Mouse (Mus musculus): Measurements from ENCODE around the gene Sox5. TPM values are rescaled to one million over a fixed set of nuclear protein-coding genes. Genes with fewer than 3 reads are reported as not detected.

Gene Sox5
- total RNA-seq, 1 experiment from 2014 or later = 1.6 TPM

DNA sequence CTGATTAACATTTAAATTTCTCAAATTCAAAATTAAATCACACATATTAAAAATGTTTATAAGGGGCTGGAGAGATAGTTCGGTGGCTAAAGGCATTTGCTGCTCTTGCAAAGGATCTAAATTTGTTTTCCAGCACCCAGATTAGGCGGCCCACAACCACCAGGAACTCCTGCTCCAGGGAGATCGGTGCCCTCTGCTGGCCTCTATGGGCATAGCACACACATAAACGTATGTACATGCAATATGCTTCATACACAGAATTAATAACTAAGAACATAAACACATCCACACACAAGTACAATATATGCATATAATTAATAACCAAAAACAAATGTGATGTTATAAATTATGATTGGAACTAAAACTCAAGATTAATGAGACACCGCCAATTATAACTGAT, 283.6 kb downstream of the Sox5 start:
- no peak for ATAC-seq (replicated peaks in 1 of 2; ENCODE audit: insufficient read depth in 1 of 2, low FRiP score in 2 of 2, low TSS enrichment in 1 of 2, low read depth in 1 of 2, poor library complexity in 2 of 2, severe bottlenecking in 2 of 2)

DNA sequence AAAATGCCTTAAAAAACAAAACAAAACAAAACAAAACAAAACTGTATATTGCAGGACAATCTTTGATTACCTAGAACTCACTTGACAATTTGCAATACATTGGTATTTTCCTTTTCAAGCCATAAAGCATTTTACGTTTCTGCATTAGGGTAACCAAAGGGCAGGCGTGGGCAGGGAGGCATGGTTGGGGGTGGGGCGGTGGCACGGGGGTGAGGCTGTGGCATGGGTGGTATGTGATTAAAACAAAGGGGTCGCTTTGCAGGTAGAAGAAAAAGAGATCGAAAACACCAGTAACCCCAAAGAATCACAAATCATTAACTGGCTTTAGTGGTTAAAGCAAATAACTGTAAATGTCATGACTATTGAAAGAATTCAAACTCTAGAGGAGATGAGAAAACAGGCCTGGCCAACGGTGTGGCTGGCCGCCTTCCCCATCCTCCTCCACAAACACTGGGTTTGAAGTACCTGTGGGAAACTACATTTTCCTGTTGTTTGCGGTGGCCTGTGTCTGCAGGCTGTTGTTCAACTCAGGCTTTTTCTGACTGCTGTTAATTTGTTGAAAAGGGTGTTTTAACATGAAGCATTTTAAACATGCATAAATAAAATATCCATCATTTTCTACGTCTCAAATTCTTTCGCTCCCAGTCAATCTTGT, 289.9 kb downstream of the Sox5 start:
- no peak for ATAC-seq (replicated peaks in 1 of 2; ENCODE audit: insufficient read depth in 1 of 2, low FRiP score in 2 of 2, low TSS enrichment in 1 of 2, low read depth in 1 of 2, poor library complexity in 2 of 2, severe bottlenecking in 2 of 2)

DNA sequence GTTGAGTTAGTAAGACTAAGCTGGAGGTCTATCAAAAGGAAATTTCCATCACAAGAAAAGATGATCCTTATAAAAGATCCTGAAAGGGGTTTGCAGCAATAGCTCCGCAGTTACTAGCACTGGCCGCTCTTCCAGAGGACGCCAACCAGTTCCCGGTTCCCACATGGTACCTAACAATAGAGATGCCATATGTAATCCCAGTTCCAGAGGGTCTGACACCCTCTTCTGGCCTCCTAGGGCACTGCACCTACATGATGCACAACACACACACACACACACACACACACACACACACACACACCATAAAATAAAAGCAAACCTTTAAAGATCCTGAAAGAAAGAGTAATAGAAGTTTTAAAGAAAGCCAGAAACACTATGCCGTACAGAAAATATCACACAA, 290.9 kb downstream of the Sox5 start:
- no peak for ATAC-seq (replicated peaks in 1 of 2; ENCODE audit: insufficient read depth in 1 of 2, low FRiP score in 2 of 2, low TSS enrichment in 1 of 2, low read depth in 1 of 2, poor library complexity in 2 of 2, severe bottlenecking in 2 of 2)

DNA sequence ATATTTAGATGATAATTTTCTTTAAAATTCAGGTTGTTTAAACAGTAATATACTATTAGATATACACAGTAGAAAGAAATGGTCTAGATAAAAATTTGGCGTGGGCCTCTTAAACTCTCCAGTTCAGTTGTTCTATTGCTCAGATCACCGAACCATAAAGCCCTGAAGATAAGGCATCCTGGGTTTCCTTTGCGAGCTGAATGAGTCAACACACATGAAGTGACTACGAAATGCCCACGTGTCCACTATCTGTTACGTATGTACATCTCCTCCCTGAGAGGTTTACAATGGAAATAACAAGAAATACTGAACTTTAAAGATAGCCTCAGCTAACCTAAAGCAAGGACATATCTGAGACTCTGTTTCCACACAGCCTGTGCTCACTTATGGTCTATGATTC, 296.2 kb downstream of the Sox5 start:
- no peak for ATAC-seq (replicated peaks in 1 of 2; ENCODE audit: insufficient read depth in 1 of 2, low FRiP score in 2 of 2, low TSS enrichment in 1 of 2, low read depth in 1 of 2, poor library complexity in 2 of 2, severe bottlenecking in 2 of 2)

DNA sequence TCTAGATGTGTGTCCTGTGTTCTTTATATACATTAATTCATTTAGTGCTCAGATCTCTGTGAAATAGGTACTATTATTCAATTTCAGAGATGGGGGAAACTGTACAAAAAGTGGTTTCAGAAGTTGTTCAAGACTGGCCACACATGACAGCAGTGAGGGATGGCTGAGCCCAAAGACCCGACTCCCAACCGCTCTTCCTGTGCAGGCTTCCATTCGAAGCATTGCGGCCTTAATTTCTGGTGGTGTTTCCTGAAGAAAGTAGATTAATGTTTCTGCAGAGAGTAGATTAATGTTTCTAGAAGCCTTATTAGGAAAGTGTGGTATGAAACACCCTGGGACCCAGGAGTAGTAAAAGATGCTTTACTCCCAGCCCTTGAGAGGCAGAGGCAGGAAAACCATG, 298.6 kb downstream of the Sox5 start:
- peak; percentile 95 to 98 for ATAC-seq (replicated peaks in 1 of 2; ENCODE audit: insufficient read depth in 1 of 2, low FRiP score in 2 of 2, low TSS enrichment in 1 of 2, low read depth in 1 of 2, poor library complexity in 2 of 2, severe bottlenecking in 2 of 2)

DNA sequence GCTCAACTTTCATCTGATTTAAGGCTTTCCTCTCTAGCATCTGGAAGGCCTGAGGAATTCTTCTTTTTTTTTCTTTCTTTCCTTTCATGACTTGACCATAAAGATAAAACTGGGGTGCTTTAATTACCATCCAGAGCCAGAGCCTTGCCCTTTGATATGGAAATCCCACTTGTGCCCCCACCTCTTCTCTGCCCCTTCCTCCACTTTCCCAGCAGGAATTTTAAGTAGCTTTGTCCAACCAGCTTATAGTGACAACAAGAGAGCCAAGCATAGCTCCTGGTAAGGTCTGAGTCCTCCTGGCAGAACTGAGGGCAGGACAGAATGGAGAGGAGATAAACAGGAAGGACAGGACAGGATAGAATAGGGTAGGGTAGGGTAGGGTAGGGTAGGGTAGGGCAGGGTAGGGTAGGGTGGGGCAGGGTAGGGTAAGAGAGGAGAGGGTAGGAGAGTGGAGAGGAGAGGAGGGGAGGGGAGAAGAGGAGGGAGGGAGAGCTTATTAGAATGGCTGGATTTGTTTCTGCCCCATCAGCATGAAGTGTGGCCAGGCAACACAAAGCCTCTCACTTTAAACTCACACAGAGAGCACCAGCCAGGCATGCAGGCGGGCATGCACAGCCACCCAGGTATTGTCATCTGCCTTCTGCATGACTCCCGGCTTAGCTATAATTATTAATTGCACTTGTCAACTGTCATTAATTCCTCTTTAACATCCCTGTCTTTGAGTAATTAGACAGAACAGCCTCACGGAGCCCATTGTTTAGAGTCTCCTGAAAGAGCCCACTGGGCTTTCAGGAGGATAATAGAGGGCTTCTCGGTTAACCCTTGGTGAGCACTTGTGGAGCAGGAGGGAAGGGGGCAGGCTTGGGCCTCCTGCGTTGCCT, 300.9 kb downstream of the Sox5 start:
- no peak for ATAC-seq (replicated peaks in 1 of 2; ENCODE audit: insufficient read depth in 1 of 2, low FRiP score in 2 of 2, low TSS enrichment in 1 of 2, low read depth in 1 of 2, poor library complexity in 2 of 2, severe bottlenecking in 2 of 2)

DNA sequence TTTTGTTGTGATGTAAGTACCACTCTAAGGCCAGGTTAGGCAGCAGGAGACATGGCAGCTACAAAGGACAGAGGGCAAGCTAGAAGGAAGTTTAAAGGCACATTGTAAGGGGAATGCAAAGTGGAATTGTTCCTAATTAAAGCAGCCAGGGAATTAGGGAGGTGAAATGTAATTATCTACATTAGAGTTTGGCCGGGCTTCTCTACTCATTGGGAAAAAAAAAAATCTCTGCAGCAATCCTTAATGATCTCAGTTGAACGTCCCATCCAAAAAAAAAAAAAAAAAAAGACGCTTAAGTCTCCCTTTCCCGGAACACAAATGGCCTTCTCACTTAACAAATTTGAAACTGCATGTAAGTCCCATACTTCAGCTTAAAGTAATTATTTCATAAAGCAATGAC, 301.9 kb downstream of the Sox5 start:
- no peak for ATAC-seq (replicated peaks in 1 of 2; ENCODE audit: insufficient read depth in 1 of 2, low FRiP score in 2 of 2, low TSS enrichment in 1 of 2, low read depth in 1 of 2, poor library complexity in 2 of 2, severe bottlenecking in 2 of 2)

DNA sequence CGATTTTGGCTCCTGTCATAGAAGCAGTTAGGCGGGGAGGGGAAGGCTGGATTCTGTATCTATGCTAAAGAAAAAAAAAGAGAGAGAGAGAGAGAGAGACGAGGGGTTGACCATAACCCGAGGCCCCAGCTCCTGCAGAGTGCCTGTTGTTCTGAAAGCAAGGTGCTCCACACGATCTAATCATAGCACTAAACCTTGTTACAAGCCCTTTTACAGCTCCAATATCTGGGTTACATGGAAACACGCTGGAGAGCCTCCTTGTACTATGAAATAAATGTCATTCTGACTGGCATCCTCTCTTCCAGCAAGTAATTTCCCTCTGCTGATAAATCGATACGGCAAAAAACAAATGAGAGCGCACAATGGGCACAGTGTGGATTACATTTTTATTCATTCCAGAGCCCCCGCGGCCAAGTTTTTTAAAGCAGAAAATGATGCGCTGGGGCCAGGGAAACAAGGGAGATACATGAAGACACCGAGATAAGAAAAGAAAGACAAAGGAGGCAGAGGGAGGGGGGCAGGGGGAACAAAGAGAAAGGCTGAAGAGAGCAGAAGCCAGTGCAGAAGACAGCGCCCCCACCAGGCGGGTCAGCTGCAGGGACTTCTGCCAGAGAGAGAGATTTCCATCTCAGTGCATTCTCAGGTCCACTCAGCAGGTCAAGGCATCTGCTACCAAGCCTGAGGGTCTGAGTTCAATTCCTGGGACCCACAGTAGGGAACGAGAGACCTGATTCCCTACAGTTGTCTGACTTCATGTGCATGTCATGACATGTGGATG, 304.3 kb downstream of the Sox5 start:
- ATAC-seq (replicated peaks in 1 of 2; ENCODE audit: insufficient read depth in 1 of 2, low FRiP score in 2 of 2, low TSS enrichment in 1 of 2, low read depth in 1 of 2, poor library complexity in 2 of 2, severe bottlenecking in 2 of 2) = no peak

DNA sequence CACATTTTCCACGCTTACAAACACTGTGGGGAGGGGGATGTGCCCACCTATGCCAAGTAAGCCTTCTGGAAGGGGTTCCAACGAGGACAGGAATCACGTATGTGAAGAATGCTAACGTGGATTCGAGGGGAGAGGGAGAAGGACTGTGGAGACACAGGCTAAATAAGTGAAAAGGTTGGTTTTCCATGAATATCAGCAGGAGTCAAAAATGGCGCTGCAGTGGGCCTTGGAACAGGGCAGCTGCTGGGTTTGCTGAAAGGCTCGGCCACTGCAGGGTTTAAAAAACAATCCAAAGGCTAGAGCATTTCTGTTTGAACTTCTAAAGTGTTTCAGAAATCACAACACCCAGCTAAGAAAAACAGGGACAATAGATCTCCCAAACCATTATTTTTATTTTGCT, 308.3 kb downstream of the Sox5 start:
- ATAC-seq (replicated peaks in 1 of 2; ENCODE audit: insufficient read depth in 1 of 2, low FRiP score in 2 of 2, low TSS enrichment in 1 of 2, low read depth in 1 of 2, poor library complexity in 2 of 2, severe bottlenecking in 2 of 2) = no peak

DNA sequence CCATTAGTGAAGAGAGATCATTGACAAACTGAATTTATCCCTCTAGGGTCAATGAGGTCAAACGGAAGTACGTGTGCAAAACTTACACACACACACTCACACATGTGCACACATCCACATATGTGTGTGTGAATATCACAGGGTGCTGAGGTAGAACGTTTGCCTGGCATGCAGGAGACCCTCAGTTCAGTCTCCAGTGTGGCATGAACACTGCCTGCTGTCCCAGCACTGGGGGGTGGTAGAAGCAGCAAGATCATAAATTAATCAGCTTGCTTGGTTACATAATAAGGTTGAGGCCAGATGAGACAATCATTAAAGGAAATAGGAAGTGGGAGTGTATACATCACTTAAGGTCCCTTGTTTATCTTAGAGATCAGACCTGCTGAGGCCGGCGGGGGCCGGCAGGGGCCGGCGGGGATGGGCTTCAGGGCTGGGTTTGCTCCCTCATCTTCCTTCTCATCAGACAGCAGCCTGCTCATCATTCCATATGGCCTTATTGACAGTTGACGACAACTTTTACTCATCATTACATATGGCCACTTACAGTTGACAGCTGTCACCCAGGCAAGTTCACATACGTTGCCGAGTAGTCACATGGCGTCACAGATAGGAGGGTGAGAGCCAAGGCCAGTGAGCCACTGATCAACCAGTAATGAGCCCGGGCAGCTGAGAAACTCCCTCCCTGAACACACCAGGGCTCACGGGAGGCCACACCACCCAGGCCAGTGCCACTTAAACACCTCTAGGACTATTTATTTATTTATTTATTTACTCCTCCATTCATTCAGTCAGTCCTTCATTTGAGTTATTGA, 309.5 kb downstream of the Sox5 start:
- ATAC-seq (replicated peaks in 1 of 2; ENCODE audit: insufficient read depth in 1 of 2, low FRiP score in 2 of 2, low TSS enrichment in 1 of 2, low read depth in 1 of 2, poor library complexity in 2 of 2, severe bottlenecking in 2 of 2) = peak in 1 of 2 experiments; percentile 14; a peak in 1 of 4 replicates

DNA sequence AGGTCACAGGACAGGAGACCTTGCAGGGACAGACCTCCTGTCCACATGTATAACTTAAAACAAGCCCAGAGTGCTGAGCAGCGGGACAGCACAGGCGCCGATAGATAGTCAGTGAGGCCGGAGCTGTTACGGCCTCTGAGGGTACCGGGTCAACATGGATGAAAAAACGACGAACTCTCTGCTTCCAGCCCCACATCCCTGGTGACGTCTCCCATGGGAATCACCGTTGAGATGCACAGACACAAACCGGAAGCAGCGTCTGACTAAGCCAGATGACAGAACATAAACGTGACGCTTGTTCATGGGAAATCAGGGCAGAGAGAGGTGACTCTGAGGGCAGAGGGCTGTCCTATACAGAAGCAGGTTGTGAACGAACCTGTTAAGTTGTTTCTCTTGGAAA, 315.1 kb downstream of the Sox5 start:
- no peak for ATAC-seq (replicated peaks in 1 of 2; ENCODE audit: insufficient read depth in 1 of 2, low FRiP score in 2 of 2, low TSS enrichment in 1 of 2, low read depth in 1 of 2, poor library complexity in 2 of 2, severe bottlenecking in 2 of 2)

DNA sequence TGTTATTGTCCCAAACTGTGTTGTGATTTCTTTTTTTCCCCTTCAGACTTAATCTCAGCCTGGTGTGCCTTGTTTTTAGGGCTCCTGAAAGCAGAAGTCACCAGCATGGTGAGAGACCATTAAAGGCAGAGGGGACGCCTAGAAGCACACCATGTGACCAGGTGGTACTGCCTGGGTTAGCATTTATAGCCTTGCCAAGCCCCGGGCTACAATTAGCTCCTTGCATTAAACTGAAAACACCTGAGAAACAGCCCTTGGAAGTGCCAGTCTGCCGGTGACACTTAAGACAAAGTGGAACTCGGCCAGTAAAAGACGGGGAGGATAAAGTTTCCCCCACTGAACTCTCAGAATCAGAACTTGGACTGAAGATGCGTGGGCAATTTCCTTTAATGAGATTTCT, 318.1 kb downstream of the Sox5 start:
- no peak for ATAC-seq (replicated peaks in 1 of 2; ENCODE audit: insufficient read depth in 1 of 2, low FRiP score in 2 of 2, low TSS enrichment in 1 of 2, low read depth in 1 of 2, poor library complexity in 2 of 2, severe bottlenecking in 2 of 2)

DNA sequence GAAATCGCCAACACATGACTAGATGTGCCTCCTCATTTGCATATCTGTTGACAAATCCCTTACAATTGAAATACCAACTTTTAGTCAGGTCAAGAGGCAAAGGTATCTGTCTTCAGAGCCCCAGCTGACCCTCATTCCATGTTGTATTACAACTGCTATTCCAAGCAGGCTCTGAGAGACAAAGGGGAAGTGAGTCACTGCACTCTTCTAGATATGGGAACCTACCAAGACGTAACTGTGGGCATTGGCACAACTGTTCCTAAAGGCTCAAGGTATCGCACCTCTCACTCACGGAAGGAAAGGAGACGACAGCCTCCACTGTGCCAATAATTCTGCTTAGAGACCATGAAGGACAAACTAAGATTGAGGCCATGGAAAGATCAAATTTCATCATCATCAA, 318.5 kb downstream of the Sox5 start:
- ATAC-seq (replicated peaks in 1 of 2; ENCODE audit: insufficient read depth in 1 of 2, low FRiP score in 2 of 2, low TSS enrichment in 1 of 2, low read depth in 1 of 2, poor library complexity in 2 of 2, severe bottlenecking in 2 of 2) = peak; percentile 46 to 48

DNA sequence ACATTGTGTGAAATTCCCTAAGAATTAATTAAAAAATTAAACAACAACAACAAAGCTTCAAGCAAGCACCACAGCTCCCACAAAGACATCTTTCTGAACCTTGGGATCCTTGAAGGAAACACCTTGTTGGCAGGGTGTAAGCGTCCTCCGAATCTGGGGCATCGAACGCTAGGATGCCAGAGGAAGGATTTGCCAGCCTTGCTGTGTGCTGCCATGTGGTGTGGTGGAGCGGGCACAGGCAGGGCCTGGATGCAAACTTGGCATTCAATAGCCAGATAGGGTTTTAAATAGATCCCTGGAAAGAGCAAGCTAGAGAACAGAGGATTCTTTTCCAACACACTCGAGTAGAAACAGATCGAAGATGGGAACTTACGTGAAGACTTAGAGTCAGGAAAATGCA, 322.3 kb downstream of the Sox5 start:
- ATAC-seq (replicated peaks in 1 of 2; ENCODE audit: insufficient read depth in 1 of 2, low FRiP score in 2 of 2, low TSS enrichment in 1 of 2, low read depth in 1 of 2, poor library complexity in 2 of 2, severe bottlenecking in 2 of 2) = no peak

DNA sequence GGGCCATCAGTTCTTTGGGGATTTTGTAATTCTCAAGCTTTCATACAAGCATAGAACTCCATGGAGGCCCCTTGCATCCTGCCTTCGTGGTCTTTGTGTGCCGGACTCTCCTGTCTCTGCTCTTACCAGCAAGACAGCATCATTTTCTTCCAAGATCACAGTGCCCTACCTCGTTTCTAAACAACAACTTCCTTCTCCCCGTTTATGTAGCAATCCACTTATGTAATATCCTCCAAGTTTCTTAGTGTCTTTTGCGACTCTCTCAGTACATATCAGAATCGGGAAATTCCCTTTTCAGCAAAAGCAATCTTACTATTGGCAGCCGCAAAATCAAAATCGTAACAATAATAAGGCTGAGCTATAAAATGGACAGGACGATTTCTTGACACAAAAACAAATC, 324.3 kb downstream of the Sox5 start:
- ATAC-seq (replicated peaks in 1 of 2; ENCODE audit: insufficient read depth in 1 of 2, low FRiP score in 2 of 2, low TSS enrichment in 1 of 2, low read depth in 1 of 2, poor library complexity in 2 of 2, severe bottlenecking in 2 of 2) = no peak; a peak in 1 of 4 replicates

DNA sequence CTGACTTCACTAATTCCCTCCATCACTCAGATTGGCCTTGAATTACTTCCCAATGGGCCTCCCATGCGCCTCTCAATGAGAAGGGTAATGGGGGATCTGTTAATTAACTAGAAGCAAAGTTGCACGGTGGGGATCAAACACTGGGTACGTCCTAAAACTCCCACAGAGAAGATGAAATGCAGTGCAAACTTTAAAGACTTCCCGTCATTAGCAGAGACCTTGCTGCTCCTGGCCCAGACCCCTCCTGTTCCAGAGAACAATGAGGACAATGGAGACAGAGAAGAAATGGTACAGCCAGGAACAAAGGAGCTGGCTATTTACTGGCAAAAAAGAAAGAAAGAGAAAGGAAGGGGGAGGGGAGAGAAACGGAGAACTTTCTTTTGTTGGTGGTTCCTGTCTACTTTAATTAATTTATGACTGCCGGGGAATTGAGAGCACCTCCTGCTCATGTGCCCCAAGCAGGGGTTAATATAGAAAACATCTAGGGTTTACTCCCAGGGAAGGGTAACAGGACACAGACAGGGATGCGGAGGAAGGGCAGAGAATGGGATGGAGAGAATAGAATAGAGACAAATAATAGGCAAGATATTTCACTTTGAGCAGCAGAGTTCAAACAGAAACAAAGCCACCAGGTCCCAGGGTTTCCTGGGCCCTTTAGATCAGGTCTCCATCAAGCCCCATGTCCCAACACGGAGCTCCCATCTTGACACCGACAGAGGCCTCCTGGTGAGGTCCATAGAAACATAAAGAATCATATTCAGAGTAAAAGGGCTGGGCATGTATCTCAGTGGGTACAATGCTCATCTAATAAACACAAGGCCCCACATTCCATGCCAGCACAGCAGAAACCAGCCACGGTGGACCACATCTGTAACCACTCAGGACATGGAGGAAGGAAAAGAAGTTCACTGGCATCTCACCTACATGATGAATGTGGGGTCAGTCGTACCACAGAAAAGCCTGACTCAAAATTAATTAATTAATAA, 327.2 kb downstream of the Sox5 start:
- ATAC-seq (replicated peaks in 1 of 2; ENCODE audit: insufficient read depth in 1 of 2, low FRiP score in 2 of 2, low TSS enrichment in 1 of 2, low read depth in 1 of 2, poor library complexity in 2 of 2, severe bottlenecking in 2 of 2) = no peak

Measured in hematopoietic stem cell, adult 5-6 weeks (primary cell).